Mouse (Mus musculus) embryo, embryonic 11.5 days (tissue): Measurements from ENCODE around the gene Ccdc113.
A peak's percentile ranks its signal among the peaks of the same experiment; 100 is the strongest.

ENCODE experiments used
- DNase-seq: peaks from one replicate; pipeline ENCODE4 v3.0.0-alpha.2; 2012; ENCODE audit warnings: low read depth, low spot score

The Ccdc113 gene

GRCm38 (mm10) chr8:95533584-95534387 lies at the start of gene Ccdc113:
Gene Ccdc113 (plus strand): TSS chr8:95534085.
- DNase-seq, result peak; percentile 56

- no peak for DNase-seq
Observed at GRCm38 (mm10) chr8:95487800-95488697, 45.8 kb upstream of the Ccdc113 start.

DNA sequence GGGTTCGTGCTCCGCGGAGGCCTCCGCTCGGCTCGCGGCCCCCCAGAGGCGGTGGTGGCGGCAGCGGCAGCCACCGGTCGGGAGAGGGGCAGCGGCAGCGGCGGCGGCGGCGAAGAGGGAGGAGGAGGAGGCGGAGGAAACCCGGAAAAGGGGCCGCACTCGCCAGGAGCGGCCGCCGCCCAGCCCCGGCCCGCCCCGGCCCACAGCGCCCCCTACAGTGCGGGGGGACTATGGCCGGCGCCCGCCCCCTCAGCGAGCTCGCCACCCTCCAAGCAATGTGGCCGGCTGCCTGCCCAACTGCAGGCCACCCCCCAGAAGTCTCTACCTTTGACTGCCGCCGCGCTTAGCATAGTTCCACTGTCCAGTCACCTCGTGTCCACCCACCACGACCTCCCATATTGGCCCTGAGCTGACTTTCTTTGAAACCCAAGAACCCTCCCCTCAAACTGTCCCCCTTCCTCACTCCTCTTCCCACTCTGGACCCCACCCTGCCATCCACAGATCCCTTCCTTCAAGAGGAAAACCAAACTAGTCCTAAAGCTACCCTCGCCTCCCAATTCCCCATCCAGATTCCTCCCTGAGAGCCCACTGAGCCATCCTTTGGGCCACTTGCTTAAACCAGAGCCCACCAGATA lies 45.1 kb upstream of the Ccdc113 start:
- DNase-seq, result peak; percentile 66

DNA sequence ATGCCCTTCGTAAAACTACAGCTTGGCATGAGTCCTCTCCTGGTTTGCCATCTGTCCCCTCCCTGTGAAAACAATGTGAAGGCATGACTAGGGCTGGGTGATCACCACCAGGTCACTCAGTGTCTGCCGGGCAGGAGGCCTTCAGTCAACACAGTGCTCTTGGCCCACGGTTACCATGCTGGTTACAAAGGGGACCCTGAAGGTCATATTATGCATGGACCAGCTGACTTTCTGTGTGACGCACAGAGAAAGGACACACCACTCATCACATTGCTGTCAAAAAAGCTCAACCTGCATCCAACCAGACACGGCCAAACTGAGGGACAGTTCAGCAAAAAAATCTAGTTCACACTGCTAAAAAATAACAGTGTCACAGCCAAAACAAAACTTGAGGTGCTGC lies 43.9 kb upstream of the Ccdc113 start, which contains the start of gene Csnk2a2:
Csnk2a2 (minus strand) TSS at position 34 of the 400 bp plus-strand sequence.
- DNase-seq, result no peak

DNA sequence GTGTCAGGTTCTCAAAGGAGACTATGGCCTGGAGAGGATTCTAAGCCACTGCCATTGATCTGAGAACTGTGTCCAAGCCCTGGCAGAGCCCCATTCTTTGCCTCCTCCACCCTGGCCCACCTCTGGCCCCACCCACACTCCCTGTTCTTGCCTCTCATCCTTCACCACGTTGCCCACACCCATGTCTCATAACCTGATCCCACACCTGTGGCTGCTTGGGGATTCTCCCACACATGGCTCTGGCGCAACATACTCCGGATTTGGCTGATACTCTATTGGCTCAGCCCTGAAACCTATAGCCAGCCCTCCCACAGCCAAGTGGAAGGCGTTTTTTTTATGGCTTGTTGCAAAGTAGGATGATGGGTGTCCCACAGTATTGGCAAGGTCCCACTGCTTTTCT lies 41.8 kb upstream of the Ccdc113 start:
- DNase-seq, result no peak

GRCm38 (mm10) chr8:95495444-95495843 lies 38.4 kb upstream of the Ccdc113 start:
- no peak for DNase-seq

DNA sequence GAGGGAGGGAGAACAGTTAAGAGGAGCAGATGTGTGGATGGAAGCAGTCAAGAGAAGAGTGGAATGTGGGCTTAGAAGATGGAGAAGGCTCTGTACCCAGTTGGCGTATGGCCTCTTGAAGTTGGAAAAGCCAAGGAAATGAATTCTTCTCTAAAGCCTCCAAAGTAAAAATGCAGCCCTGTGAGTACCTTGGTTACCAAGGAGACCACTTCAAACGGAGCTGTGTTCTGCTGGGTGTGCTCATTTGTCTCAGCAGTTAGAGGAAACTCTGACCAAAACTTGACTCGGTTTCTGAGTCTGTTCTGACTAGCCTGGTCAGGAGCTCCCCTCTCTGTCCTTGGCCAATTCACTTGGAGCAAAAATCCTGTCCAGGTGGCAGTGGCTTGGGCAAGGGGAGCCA lies 37.5 kb upstream of the Ccdc113 start:
- no peak for DNase-seq

DNA sequence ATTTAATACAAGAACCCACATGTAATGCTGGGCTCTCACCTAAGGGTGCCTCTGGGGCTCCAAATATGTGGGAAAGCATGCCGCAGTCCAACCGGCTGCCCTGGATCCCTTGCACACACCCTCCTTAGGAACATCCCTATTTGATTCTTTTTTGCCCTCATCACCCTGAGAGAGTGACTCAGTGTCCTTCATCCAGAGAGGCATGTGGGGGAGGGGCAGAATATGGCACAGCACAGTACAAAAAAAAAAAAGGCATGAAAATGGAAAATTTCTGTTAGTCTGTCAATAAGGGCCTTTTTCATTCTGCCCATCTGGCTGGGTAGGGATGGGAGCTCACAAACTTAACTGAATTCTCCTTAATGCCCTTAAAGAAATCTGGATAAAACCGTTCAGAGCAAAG lies 36.1 kb upstream of the Ccdc113 start:
- no peak for DNase-seq

- no peak for DNase-seq
Observed at GRCm38 (mm10) chr8:95499266-95500064, 34.4 kb upstream of the Ccdc113 start.

DNA sequence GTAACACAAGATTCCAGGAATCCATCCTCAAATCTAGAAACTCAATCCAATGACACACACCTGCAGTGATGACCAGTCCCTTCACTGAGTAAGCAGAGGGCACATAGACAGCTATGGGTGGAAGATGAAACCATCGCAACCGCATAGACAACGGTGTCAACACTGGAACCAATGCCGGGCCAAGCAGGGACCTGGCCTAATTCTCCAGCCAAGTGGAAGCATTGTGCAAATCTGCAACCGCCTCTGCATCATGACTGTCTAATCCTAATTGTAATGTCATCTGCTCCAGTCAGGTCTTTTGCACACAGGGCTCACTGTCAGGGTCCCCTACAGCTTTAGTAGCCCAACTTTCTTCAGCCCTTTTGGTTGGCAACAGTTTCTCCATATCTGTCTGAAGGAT lies 33.4 kb upstream of the Ccdc113 start:
- DNase-seq, result no peak

DNA sequence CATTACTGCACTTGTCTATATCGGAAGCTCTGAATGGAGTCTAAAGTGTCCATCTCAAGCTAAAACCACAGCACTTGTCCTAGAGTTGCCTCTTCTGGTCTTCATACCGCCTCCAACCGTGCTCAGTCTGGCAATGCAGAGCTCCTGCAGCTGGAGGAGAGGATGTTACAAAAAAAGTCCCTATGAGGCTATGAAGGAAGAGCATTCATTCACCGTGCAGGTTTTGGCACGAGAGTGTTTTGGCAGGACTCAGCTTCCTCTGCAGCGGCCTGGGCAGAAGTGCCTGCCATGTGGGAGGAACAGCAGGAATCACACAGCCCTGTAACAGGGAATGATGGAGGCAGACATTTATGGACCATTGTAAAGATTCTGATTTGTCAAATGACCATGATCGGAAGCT lies 31.5 kb upstream of the Ccdc113 start:
- no peak for DNase-seq

DNA sequence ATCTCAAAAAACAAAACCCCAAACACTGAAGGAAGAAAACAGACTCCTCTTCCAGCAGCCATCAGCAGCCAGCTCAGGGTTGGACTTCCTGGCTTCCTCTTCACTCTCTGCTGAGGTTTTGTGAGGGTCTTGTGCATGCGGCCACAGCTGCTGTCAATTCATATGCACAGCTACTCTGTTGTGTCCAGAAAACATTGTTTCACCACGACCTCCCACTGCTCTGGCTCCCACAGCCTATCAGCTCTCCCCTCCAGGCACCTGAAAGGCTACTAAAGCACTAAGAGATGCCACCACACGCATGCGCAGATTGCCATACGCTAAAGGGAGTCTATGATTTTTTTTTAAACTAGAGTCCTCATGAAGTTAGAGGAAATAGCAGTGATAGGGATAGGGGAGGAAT lies 29.1 kb upstream of the Ccdc113 start:
- no peak for DNase-seq

- DNase-seq, result no peak
Observed at GRCm38 (mm10) chr8:95505606-95506005, 28.3 kb upstream of the Ccdc113 start.

GRCm38 (mm10) chr8:95506245-95506644 lies 27.6 kb upstream of the Ccdc113 start:
- no peak for DNase-seq

- no peak for DNase-seq
Observed at GRCm38 (mm10) chr8:95512257-95512656, 21.6 kb upstream of the Ccdc113 start.

- DNase-seq, result no peak
Observed at GRCm38 (mm10) chr8:95513219-95513618, 20.7 kb upstream of the Ccdc113 start.

DNA sequence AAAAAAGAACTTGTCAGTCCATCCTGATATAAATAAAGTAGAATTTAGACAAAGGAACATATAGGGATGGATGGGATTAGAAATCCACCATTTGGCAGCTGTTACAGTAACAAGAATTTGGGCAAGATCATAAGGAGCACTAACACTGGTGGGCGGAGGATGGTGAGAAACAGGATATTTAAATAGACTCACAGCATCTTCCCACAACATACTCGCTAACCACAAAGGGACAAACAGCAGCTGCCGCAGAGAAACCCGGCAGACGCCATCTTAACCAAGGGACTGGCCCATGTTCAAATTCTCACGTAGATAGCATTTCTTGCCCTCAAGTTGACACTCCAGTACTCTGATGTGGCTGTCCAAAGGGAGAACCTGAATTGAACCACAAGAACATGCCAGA lies 17.0 kb upstream of the Ccdc113 start:
- DNase-seq, result no peak

DNA sequence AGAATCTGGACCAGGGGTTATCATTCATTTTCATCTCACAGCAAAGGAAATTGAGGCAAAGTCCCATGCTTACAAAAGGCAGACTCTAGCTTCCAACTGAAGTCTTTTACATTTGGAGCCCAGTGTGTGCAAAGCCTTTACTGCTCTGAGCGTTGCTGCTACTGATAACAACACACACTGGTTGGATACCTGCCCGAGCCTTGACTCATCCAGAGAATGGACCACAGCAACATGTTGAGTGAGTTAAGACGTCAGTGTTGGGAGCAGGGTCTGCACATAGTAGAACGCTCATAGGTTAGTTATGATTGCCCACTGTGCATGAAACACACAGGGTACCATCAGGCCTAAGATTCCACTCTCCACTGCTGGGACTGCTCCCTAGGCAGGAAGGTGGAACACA lies 9.9 kb upstream of the Ccdc113 start:
- DNase-seq, result no peak

DNA sequence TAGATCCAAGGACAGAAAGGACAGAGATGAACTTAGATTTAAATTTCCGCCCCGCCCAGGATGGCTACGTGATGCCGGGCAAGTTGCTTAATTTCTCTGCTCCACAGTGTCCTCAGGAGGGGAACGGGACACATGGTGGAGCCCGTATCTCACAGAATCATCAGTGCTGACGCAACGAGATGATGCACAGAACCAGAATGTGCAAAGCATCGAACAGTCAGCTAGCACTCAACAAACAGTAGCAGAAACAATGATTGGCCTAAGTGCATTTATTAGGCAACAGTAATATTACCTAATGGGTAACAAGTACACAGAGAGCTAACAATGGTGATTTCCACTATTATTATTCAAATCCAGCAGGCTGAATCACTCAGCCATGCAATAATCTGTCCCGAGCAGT lies 5.7 kb upstream of the Ccdc113 start:
- DNase-seq, result no peak

GRCm38 (mm10) chr8:95528750-95529310 lies 5.1 kb upstream of the Ccdc113 start:
- DNase-seq, result no peak

- no peak for DNase-seq
Observed at GRCm38 (mm10) chr8:95532206-95532605, 1.7 kb upstream of the Ccdc113 start.
